Mouse (Mus musculus) spleen, postnatal 36 days (tissue): Measurements from ENCODE around the gene Snrpc.

Experiments
- DNase-seq, 2 experiments: peaks; one replicate each; pipeline ENCODE4 v3.0.0; 2022; ENCODE audit warnings: low spot score in 2 of 2, mixed read lengths in 1 of 2

Snrpc gene

DNA sequence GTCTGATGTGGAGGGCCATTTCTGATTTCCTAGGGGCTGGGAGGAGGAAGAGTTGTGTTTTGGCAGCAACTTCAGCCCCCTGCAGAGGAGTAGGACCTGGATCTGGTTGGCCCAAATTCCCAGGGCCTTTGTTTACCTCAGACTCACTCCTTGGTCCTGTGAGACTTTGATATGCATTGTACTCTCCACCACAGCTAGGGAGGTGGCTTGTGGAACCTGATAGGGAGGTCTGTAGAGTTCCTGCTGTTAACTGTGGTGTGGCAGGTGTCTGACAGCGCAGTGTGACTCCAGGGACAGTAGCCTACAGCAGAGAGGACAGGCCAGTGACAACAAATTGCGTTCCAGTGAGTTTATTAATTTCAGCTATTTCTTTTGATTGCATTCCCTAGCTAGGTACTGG, 21.2 kb downstream of the Snrpc start:
- no peak for DNase-seq

- DNase-seq = no peak
Measured at GRCm38 (mm10) chr17:27865461-27865860, 27.5 kb downstream of the Snrpc start.

DNA sequence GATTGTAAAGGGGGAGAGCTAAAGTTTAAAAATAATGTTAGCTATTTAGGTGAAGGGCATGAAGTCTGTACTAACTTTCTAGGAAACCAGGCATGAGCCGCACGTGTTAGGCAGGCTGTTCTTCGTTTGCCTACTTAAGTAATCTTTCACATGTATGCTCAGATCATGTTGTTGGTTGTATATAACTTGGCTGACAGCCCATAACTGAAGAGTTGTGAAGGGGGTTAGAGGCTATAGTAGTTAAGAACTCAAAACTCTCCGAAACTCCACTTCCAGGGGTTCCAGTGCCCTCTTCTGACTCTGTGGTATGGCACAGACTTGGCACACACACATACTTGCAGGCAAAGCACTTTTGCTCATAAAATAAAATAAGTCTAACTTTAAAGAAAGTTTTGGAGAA, 28.8 kb downstream of the Snrpc start:
- DNase-seq = no peak

- no peak for DNase-seq
Measured at GRCm38 (mm10) chr17:27871851-27872250, 33.9 kb downstream of the Snrpc start.

DNA sequence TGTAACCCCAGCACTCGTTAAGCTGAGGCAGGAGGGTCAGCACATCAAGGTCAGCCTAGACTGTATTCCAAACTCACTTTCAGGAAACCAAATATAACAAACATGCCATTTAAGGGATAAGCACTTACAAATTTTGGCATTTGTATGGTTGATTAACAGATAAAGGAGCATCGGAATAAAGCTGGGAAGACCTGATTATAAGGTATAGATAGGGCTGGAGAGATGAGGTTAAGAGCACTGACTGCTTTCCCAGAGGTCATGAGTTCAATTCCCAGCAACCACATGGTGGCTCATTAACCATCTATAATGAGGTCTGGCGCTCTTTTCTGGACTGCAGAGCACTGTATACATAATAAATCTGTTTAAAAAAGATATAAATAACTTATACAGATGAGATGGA, 35.6 kb downstream of the Snrpc start:
- DNase-seq = no peak

- DNase-seq = no peak
Measured at GRCm38 (mm10) chr17:27874510-27874909, 36.6 kb downstream of the Snrpc start.

DNA sequence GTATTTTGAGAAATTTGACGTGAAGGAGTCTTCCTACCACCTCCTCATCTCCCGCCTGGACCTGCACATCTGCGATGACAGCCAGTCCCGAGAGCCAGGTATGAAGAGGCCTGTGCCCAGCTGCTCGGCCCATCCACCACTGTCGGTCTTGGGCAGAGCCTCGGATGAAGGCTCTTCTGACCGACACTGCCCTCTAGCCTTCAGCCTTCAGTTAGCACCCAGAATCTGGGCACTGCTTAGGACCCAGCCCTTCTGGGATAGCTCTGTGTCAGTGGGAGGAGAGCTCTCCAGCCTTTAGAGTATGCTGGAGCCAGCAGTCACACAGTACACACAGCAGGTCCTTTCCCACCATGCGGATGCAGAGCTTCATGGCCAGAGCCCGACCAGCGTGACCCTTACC, 43.6 kb downstream of the Snrpc start:
- DNase-seq = no peak

DNA sequence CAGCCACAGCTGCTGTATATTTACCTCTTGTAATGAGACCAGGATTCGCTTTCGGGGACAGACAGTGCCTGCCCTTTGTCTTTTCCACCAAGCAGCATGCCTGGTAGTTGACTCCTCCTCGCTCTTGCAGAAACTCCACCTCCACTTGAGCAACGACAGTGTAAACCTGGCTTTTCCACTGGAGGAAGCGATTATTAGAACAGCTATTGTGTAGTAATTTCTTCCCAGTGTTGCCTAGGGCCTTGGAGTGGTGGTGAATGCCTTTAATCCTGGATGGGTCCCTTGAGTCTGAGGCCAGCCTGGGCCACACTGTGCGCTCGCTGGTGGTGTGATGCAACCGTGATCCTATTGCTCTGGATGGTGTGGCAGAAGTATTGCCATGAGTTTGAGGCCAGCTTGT, 45.2 kb downstream of the Snrpc start:
- no peak for DNase-seq

- DNase-seq = no peak
Measured at GRCm38 (mm10) chr17:27883994-27884393, 46.0 kb downstream of the Snrpc start.

DNA sequence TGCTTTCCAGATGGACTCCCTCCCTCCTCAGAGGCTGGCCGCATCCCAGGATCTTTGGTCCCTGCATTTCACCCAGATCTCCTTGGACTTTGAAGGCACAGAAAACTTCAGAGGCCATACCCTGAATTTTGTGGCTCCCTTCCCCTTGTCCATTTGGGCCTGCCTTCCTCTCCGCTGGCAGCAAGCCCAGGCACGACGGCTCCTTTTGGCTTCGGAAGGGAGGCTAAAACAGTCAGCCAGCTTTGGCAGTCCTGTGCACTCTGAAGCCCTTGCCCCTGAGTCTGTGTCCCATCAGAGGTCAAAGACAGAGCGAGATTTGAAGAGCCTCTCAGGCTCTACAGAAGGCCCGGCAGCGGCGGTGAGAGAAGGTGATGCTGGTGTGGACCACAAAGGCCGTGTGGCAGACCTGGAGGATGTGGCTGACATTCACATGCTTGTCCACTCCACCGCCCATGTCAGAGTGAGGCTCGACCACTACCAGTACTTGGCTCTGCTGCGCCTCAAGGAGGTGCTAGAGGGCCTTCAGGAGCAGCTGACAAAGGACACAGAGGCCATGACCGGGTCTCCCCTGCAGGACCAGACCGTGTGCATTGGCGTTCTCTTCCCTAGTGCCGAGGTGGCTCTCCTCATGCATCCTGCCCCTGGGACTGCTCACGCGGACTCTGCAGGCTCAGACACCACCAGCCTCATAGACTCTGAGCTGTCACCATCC, 48.7 kb downstream of the Snrpc start:
- DNase-seq = no peak
